Mouse (Mus musculus) forebrain, embryonic 13.5 days (tissue): ENCODE results near the gene Rack1. TPM values are rescaled to one million over a fixed set of nuclear protein-coding genes. Genes with fewer than 3 reads are reported as not detected.

Source experiments
- ATAC-seq: fragments of 200-750 bp; cut with Nextera tagmentation; 2 replicates; pipeline ENCODE4 v1.8.0; 2017
- H3K27ac ChIP-seq: fragments of 300-500 bp; sonication (generic); 2 replicates; pipeline ENCODE4 v1.5.1; 2015; ENCODE audit warnings: inconsistent platforms, mild to moderate bottlenecking, moderate library complexity
- H3K27me3 ChIP-seq: fragments of 300-500 bp; sonication (generic); 2 replicates; pipeline ENCODE4 v1.6.1; 2015; ENCODE audit warnings: mild to moderate bottlenecking, inconsistent platforms
- H3K36me3 ChIP-seq: fragments of 300-500 bp; sonication (generic); 2 replicates; pipeline ENCODE4 v1.6.1; 2015; ENCODE audit warnings: mild to moderate bottlenecking, inconsistent platforms; ENCODE audit not compliant: poor library complexity, severe bottlenecking
- H3K4me1 ChIP-seq: fragments of 300-500 bp; sonication (generic); 2 replicates; pipeline ENCODE4 v1.6.1; 2015; ENCODE audit warnings: inconsistent platforms
- H3K4me2 ChIP-seq: fragments of 300-500 bp; sonication (generic); 2 replicates; pipeline ENCODE4 v1.6.1; 2015; ENCODE audit warnings: inconsistent platforms, mild to moderate bottlenecking, moderate library complexity
- H3K4me3 ChIP-seq: fragments of 300-500 bp; sonication (generic); 2 replicates; pipeline ENCODE4 v1.5.1; 2015; ENCODE audit warnings: mild to moderate bottlenecking, inconsistent platforms
- H3K9ac ChIP-seq: fragments of 300-500 bp; sonication (generic); 2 replicates; pipeline ENCODE4 v1.6.1; 2015; ENCODE audit warnings: mild to moderate bottlenecking, inconsistent platforms
- H3K9me3 ChIP-seq: fragments of 300-500 bp; sonication (generic); replicated peaks from 2 replicates; pipeline ENCODE4 v1.6.1; 2016; ENCODE audit warnings: inconsistent platforms
- WGBS: fragments of 180-500 bp; shearing (Covaris S2); methylation state at CpG from one replicate; pipeline ENCODE4 v1.1.7; 2015; 5-methylcytosine and 5-hydroxymethylcytosine counted together
- polyA plus RNA-seq: library from polyadenylated mRNA; unstranded; fragments of >200 nt; fragmentation: Nextera tagmentation; extraction: Ambion mirVana; gene quantifications from 2 replicates; pipeline ENCODE4 v1.2.1, GENCODE M21; 2015

The Rack1 gene
- polyA plus RNA-seq, 1 experiment from 2014 or later = 585 TPM

DNA sequence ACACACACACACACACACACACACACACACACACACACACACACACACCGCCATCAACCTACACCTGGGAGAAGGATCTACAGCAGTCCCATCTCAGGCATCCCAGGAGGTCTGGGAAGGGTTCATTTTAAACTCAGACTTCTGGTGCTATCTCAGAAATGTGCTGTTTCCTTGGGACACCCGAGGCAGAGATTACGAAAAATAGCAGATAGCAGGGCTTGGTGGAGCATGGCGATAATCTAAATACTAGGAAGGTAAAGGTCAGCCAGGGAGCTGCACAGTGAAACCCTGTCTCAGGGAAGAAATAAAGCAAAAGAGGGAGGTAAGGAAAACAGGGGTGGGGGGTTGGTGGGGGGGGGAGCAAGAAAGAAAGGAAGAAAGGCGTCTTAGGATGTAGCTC, 2.8 kb upstream of the Rack1 start:
- Histone ChIP-seq H3K36me3 (peaks cover 8% of the 10 kb centered on the region), H3K9me3 (no peaks in the 10 kb centered on the region), H3K4me1 (peaks cover 30% of the 10 kb centered on the region), H3K27ac (no peak overlapping the region), H3K4me3 (no peak overlapping the region), H3K9ac (no peak overlapping the region), H3K27me3 (no peaks in the 10 kb centered on the region), H3K4me2 (no peak overlapping the region)
- no peak for ATAC-seq
- WGBS = 87% methylated on average over 5 of the region's 5 CpGs

DNA sequence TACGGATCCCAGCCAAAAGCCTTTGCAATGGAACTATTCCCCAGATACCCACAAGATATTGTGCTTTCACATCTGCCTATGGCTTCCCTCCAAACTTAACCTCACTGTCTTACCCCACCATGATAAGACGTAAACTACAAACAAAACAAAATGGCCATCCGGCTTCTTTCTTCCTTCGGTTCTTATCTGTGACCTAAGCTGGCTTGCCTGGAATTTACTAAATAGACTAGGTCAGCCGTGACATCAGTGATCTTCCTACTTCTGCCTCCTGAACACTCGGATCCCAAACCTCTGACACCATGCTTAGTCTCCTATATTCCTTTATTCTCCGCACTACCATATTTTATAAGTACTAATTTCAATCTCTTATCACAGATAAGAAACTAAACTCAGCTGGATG, 1.8 kb upstream of the Rack1 start:
- H3K27ac ChIP-seq = no peak overlapping the region
- WGBS = 83% methylated on average over 7 of the region's 7 CpGs
- 0 out of 2 replicates have a peak overlapping the region, but pooled peaks have one; percentile 88 for H3K4me3 ChIP-seq
- peaks cover 40% of the 10 kb centered on the region for H3K4me1 ChIP-seq
- peak overlapping the region; percentile 84 for H3K4me2 ChIP-seq
- no peaks in the 10 kb centered on the region for H3K9me3 ChIP-seq
- H3K36me3 ChIP-seq = peaks cover 19% of the 10 kb centered on the region
- H3K9ac ChIP-seq = peak overlapping the region; percentile 95
- H3K27me3 ChIP-seq = no peaks in the 10 kb centered on the region
- no peak for ATAC-seq

DNA sequence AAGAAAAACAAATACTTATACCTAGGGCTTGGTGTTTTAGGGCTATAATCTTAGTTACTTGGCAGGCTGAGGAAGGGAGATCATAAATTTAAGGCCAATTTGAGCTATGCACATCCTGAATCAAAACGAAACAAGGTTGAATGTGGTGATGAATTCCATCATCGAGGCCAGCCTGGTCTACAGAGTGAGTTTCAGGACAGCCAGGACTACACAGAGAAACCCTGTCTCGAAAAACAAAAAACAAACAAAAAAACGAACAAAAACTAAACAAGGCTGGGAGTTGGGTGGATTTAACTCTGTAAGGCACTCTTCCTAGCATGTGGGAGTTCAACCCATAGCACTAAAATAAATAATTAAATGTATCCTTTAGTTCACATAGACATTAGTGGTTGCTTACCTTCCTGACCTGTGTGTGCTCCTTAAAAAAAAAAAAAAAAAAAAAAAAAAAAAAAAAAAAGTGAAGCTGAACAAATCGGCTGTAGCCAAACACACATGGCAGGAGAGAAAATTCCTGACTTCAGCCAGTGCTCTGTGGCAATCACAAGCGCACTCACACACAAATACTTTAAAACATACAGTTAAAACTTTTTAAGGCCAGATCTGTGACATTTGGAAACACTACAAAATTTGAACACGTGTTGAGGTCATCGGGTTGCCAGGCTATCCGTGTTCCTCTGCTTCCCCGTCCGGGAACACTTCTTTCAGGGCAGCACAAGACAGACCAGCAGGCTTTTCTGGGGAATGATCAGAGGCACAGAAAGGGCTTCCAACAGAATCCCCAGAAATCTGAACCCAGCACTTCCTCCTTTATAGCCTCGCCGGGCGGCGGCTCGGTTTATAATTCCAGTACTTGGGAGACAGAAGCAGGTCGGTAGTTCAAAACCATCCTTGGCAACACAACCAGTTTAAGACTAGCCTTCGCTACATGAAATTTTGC, 880 bp upstream of the Rack1 start:
- no peaks in the 10 kb centered on the region for H3K27me3 ChIP-seq
- ATAC-seq = peak; percentile 25
- no peaks in the 10 kb centered on the region for H3K9me3 ChIP-seq
- peak overlapping the region; percentile 95 for H3K9ac ChIP-seq
- 11% methylated on average over 18 of the region's 18 CpGs for WGBS
- peak overlapping the region; percentile 88 for H3K4me3 ChIP-seq
- peak overlapping the region; percentile 92 for H3K27ac ChIP-seq
- H3K4me1 ChIP-seq = peaks cover 40% of the 10 kb centered on the region
- H3K36me3 ChIP-seq = peaks cover 28% of the 10 kb centered on the region
- peak overlapping the region; percentile 84 for H3K4me2 ChIP-seq

DNA sequence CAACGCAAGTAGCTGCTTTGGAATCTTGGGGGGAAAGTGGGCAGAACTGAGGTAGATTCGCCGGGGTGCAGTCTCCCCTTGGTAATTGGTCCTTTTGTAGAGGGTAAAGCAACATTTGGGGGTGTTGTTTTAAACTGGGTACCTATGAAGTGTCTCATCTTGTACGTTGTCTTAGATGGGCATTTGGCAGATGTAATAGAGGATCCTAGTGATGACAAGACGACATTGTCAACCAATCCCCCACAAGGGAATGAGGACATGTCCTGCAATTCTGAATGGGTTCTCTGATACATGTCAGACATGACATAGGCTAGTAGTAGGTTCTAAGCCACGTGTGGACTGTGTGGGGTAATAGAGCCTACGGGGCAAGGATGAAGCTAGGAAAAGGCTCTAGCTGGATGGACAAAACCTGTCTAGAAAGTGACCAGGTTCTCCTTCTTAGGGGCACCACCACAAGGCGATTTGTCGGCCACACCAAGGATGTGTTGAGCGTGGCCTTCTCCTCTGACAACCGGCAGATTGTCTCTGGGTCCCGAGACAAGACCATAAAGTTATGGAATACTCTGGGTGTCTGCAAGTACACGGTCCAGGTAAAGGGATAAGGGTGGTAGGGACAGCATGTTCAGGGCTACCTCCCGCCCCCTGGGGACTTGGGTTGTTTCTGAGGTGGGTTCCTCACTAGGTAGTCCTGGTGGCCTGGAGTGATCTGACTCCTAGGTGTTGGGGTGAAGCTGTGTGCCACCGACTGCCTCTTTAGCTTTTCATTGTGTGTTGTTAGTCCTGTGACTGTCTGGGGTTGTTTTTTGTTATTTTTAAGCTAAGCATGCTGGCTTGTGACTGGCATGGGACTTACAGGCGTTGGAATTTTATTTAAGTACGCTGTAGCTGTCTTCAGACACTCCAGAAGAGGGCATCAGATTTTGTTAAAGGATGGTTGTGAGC, 2.0 kb downstream of the Rack1 start:
- H3K4me1 ChIP-seq = peaks cover 40% of the 10 kb centered on the region
- H3K9me3 ChIP-seq = no peaks in the 10 kb centered on the region
- 81% methylated on average over 17 of the region's 17 CpGs for WGBS
- no peak overlapping the region for H3K27ac ChIP-seq
- peaks cover 57% of the 10 kb centered on the region for H3K36me3 ChIP-seq
- peak overlapping the region; percentile 95 for H3K9ac ChIP-seq
- peak overlapping the region; percentile 88 for H3K4me3 ChIP-seq
- ATAC-seq = no peak
- H3K4me2 ChIP-seq = peak overlapping the region; percentile 84
- no peaks in the 10 kb centered on the region for H3K27me3 ChIP-seq

DNA sequence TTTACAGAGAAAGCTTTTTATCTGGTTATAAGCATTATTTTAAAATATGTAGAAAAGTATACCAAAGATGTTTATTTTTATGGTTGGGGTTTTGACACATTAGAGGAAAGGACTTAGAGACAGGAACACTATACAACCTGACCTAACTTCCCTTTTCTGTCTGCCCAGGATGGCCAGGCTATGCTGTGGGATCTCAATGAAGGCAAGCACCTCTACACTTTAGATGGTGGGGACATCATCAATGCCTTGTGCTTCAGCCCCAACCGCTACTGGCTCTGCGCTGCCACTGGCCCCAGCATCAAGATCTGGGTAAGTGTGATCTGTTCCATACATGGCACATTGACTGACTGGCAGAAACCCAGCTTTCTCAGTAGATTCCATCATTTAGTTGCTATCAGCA, 3.9 kb downstream of the Rack1 start:
- peaks cover 28% of the 10 kb centered on the region for H3K4me1 ChIP-seq
- no peak for ATAC-seq
- H3K4me3 ChIP-seq = no peak overlapping the region

DNA sequence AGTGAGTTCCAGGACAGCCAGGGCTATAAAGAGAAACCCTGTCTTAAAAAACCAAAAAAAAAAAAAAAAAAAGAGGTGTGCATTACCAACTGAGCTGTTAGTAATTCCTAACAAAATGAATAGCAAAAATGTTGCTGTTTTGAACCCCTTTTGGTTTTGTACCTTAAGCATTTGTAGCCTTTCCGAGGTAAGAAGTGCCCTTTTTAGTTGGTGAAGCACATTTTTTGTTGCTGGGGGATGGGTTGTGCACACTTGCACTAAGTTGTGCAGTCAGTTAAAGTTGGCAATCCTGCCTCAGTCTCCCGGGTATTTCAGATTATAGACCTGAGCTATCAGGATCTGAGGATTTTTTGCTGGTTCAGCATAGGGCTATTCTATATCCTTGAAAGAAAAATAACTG, 4.8 kb downstream of the Rack1 start:
- no peaks in the 10 kb centered on the region for H3K27me3 ChIP-seq
- 79% methylated on average over 2 of the region's 2 CpGs for WGBS
- no peak overlapping the region for H3K4me2 ChIP-seq
- H3K4me3 ChIP-seq = no peak overlapping the region
- H3K36me3 ChIP-seq = peaks cover 85% of the 10 kb centered on the region
- no peak overlapping the region for H3K27ac ChIP-seq
- no peak overlapping the region for H3K9ac ChIP-seq
- peaks cover 25% of the 10 kb centered on the region for H3K4me1 ChIP-seq
- no peaks in the 10 kb centered on the region for H3K9me3 ChIP-seq
- no peak for ATAC-seq

More for the DNA sequence above, 3.9 kb downstream of the Rack1 start:
- 91% methylated on average over 2 of the region's 2 CpGs for WGBS
- no peaks in the 10 kb centered on the region for H3K27me3 ChIP-seq
- no peak overlapping the region for H3K9ac ChIP-seq
- no peak overlapping the region for H3K27ac ChIP-seq
- H3K36me3 ChIP-seq = peaks cover 75% of the 10 kb centered on the region
- H3K4me2 ChIP-seq = no peak overlapping the region
- no peaks in the 10 kb centered on the region for H3K9me3 ChIP-seq

DNA sequence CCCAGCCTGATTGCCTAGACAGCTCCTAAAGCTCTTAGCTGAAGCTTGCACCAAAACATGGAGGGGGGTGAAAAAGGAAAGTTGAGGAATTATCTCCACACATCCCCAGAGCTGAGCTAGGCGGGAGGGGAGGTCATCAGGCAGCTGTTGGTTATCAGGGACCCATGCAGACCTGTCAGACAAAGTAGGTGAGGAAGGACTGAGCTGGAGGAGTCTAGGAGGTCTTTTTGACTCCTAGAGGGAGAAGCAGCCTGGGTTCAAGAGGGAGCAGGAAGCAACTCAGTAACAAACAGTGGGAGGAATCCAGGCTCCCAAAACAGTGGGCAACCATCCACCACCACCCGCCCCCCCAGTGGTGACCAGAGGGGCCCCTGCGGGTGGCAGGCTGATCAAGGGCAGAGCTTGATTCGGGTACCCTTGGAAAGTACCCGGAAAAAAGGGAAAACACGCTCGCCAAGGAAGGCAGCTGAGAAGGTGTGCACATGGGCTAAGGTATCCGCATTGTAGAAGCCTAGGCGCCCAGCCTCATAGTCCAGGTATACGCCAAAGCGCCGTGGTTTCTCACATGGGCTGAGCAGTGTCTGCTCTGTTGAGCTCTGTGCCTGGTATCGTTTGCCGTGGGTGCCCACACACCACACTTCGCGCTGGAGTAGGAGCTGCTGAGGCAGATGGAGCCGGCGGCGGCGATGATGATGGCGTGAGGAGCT, 6.9 kb downstream of the Rack1 start:
- H3K9me3 ChIP-seq = no peaks in the 10 kb centered on the region
- WGBS = 66% methylated on average over 21 of the region's 21 CpGs
- peak; percentile 44 for ATAC-seq
- no peak overlapping the region for H3K4me2 ChIP-seq
- H3K36me3 ChIP-seq = peaks cover 100% of the 10 kb centered on the region
- no peaks in the 10 kb centered on the region for H3K27me3 ChIP-seq
- no peak overlapping the region for H3K27ac ChIP-seq
- H3K9ac ChIP-seq = no peak overlapping the region
- no peak overlapping the region for H3K4me3 ChIP-seq
- H3K4me1 ChIP-seq = peaks cover 13% of the 10 kb centered on the region

DNA sequence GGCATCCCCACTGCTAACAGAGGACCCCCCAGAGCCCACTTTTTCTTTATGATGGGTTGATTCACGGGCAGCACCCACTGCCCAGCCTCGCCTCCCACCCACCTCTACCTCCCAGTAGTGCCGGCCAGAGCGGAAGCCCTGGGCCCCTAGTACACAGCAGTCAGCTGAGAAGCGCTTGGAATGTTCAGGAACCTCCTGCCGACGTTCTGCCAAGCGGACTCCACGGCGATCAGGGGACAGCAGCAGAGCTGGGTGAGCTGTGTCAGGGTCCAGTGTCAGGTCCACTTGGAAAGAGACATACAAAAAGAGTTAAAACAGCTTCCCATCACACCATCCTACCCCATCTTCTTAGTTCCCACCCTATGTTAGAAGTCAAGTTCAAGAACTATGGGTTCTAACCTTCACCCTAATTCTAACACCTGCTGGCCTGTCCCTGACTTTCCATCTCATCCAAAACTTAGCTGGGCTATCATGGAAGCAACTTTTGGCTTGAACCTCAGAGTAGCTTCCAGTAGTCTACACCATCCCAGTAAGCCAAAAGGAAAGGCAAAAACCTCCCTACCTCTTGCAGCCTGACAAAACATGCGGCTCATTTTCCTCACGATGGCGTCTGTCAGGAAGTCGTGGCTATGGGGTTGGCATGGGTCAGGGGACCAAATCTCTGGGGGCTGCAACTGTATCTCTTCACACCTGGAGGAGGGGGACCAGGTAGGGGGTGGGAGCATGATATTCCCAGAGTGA, 7.6 kb downstream of the Rack1 start:
- Histone ChIP-seq H3K4me3 (no peak overlapping the region), H3K27ac (no peak overlapping the region; the same call in 1 of the 2 replicates), H3K27me3 (no peaks in the 10 kb centered on the region), H3K9me3 (no peaks in the 10 kb centered on the region), H3K9ac (no peak overlapping the region), H3K4me2 (no peak overlapping the region), H3K4me1 (peaks cover 6% of the 10 kb centered on the region), H3K36me3 (peaks cover 99% of the 10 kb centered on the region)
- WGBS = 71% methylated on average over 14 of the region's 14 CpGs
- ATAC-seq = peak; percentile 28; the same call in 1 of the 2 replicates

DNA sequence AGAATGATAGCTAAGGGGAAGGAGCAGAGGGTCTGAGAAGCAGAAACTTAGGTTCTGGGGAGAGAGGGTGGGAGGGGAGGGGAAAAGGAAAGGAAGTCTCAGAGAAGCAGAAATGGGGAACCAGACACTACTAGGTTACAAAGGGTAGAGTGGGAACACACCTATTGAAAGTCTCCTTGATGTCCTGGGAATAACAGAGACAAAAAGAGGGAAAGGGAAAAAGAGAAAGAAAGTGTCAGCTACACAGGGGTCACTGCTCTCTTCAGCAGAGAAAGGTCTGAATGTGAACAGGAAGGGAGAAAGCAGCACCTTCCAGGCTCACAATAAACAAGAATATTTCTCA, 8.1 kb downstream of the Rack1 start:
- Histone ChIP-seq H3K36me3 (peaks cover 99% of the 10 kb centered on the region), H3K9me3 (no peaks in the 10 kb centered on the region), H3K27me3 (no peaks in the 10 kb centered on the region), H3K4me3 (no peak overlapping the region), H3K9ac (no peak overlapping the region), H3K4me1 (peaks cover under 1% of the 10 kb centered on the region), H3K27ac (no peak overlapping the region; the same call in 1 of the 2 replicates), H3K4me2 (no peak overlapping the region)
- ATAC-seq = no peak

DNA sequence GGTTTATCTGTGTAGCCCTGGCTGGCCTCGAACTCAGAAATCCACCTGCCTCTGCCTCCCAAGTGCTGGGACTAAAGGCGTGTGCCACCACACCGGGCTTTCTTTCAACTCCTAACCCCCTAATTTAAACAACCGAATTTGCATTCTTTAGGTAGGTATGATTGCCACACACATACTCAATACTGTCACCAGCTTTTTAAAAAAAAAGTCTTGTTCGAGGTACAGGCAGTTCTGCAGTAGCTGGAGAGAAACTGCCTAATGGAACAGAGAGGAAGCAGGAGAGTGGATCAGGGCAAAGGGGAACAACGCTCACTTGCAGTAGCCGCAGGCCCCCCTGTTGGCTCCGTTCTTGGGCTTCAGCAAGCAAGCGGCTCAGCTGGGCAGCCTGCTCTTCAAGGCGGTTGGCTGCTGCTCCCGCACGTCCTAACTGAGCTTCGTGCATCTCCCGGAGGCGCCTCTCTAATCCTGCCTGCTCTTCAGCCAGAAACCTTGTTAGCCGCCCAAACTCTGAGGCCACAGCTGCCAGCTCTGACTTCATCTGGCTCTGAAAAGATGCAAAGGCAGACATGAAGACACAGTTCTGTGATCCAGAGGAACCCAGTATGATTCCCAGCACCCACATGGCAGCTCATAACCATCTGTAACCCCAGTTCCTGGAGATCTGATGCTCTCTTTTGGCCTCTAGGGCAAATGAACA, 8.8 kb downstream of the Rack1 start:
- Histone ChIP-seq H3K27ac (0 out of 2 replicates have a peak overlapping the region, but pooled peaks have one; percentile 19), H3K9me3 (no peaks in the 10 kb centered on the region), H3K36me3 (peaks cover 95% of the 10 kb centered on the region), H3K4me1 (no peaks in the 10 kb centered on the region), H3K4me3 (no peak overlapping the region), H3K27me3 (no peaks in the 10 kb centered on the region), H3K9ac (no peak overlapping the region), H3K4me2 (no peak overlapping the region)
- WGBS = 67% methylated on average over 16 of the region's 16 CpGs
- no peak for ATAC-seq

DNA sequence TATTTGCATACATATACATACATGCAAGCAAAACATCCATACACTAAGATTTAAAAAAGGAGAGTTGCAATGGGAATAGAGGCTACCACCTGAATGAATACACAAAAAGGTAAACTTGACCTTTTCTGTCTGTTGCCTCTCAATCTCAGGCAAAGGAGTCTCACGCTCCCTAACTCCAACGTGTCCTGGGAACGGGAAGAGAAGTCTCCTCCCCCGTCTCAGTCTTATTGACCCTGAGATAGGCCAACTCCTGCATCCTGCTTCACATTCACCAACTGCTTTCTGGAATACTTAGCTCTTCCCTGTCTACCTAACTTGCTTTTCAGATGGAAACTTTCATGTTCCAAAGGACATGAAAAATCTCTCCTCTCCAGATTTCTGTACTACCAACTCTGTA, 9.3 kb downstream of the Rack1 start:
- WGBS = 76% methylated on average over 4 of the region's 4 CpGs
- peaks cover 93% of the 10 kb centered on the region for H3K36me3 ChIP-seq
- H3K27ac ChIP-seq = no peak overlapping the region
- no peak overlapping the region for H3K4me3 ChIP-seq
- H3K9me3 ChIP-seq = no peaks in the 10 kb centered on the region
- peaks cover 4% of the 10 kb centered on the region for H3K4me1 ChIP-seq
- H3K27me3 ChIP-seq = no peaks in the 10 kb centered on the region
- no peak for ATAC-seq
- no peak overlapping the region for H3K4me2 ChIP-seq
- H3K9ac ChIP-seq = no peak overlapping the region
